Mouse (Mus musculus): ENCODE data around the gene Wdr90. TPM values are rescaled to one million over a fixed set of nuclear protein-coding genes. Genes with fewer than 3 reads are reported as not detected.

Gene Wdr90
- polyA plus RNA-seq, 2 experiments: 7.5 to 18.1 TPM

DNA sequence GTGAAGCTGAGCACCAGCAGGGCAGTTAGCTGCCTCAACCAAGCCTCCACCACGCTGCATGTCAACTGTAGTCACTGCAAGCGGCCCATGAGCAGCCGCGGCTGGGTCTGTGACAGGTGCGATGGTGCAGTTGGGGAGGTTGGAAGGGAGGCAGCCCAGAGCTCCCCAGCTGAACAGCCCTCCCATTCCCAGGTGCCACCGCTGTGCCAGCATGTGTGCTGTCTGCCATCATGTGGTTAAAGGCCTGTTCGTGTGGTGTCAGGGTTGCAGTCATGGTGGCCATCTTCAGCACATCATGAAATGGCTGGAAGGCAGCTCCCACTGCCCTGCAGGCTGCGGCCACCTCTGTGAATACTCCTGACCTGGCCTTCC is 33.1 kb downstream of the Wdr90 start:
- H3K4me3 ChIP-seq (ENCODE audit: insufficient read depth in 1 of 2, low read depth in 2 of 2, low read length in 2 of 2): peak overlapping the region; percentile 64 to 72; a peak in 2 of 4 replicates
- no peak for ATAC-seq (ENCODE audit: insufficient read depth)
- H3K4me2 ChIP-seq (ENCODE audit: low read depth): peak overlapping the region; percentile 70
- peaks cover 14% of the 10 kb centered on the region for H3K36me3 ChIP-seq (replicated peaks; ENCODE audit: control insufficient read depth, insufficient read depth, low read depth)
- no peak overlapping the region for H3K9ac ChIP-seq (replicated peaks)
- no peaks in the 10 kb centered on the region for H3K27me3 ChIP-seq (ENCODE audit: control insufficient read depth, insufficient read depth, low read length)
- no peak for DNase-seq (ENCODE audit: low read depth in 3 of 3, low spot score in 3 of 3)
- no peak for TF ChIP-seq CTCF (IDR thresholded peaks at IDR 0.05; ENCODE audit: low read depth)
- TF ChIP-seq EP300 (IDR thresholded peaks at IDR 0.05; ENCODE audit: low read depth): no peak
- WGBS (ENCODE audit: insufficient replicate concordance): 80% methylated on average over 8 of the region's 8 CpGs
- H3K27ac ChIP-seq: no peak overlapping the region
- H3K9me3 ChIP-seq (ENCODE audit: control insufficient read depth, low read length): no peaks in the 10 kb centered on the region
- peaks cover 18 to 22% of the 10 kb centered on the region in 2 experiments for H3K4me1 ChIP-seq (replicated peaks; ENCODE audit: control insufficient read depth in 2 of 2, insufficient read depth in 2 of 2, low read length in 1 of 2)

DNA sequence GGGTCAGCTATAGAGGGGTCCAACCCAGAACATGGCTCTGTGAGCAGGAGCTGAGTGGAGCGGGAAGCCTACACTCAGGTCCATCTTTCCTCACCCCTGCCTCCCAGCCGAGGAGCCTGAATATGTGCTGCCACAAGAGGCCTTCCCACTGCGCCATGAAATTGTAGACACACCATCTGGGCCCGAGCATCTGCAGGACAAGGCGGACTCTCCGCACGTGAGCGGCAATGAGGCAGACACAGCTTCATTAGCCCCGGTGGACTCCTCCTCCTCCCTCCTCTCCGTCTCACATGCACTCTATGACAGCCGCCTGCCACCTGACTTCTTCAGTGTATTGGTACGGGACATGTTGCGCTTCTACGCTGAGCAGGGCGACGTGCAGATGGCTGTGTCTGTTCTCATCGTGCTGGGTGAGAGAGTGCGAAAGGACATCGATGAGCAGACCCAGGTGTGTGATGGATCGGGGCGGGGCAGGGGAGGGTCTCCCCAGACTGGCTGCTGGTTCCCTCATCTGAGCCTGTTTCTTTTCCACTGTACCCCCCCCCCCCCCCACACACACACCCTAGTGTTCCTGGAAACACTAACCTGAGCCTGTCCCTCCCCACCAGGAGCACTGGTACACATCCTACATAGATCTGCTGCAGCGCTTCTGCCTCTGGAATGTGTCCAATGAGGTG is 33.6 kb downstream of the Wdr90 start:
- Histone ChIP-seq H3K27ac (no peak overlapping the region), H3K4me3 (ENCODE audit: insufficient read depth in 1 of 2, low read depth in 2 of 2, low read length in 2 of 2) (no peak overlapping the region), H3K9ac (replicated peaks) (no peak overlapping the region), H3K9me3 (ENCODE audit: control insufficient read depth, low read length) (no peaks in the 10 kb centered on the region), H3K4me2 (ENCODE audit: low read depth) (no peak overlapping the region), H3K4me1 (replicated peaks; ENCODE audit: control insufficient read depth in 2 of 2, insufficient read depth in 2 of 2, low read length in 1 of 2) (peaks cover 18 to 25% of the 10 kb centered on the region in 2 experiments), H3K27me3 (ENCODE audit: control insufficient read depth, insufficient read depth, low read length) (no peaks in the 10 kb centered on the region), H3K36me3 (replicated peaks; ENCODE audit: control insufficient read depth, insufficient read depth, low read depth) (peaks cover 14% of the 10 kb centered on the region)
- DNase-seq (ENCODE audit: low read depth in 3 of 3, low spot score in 3 of 3) (no peak), ATAC-seq (ENCODE audit: insufficient read depth) (no peak)
- no peak for TF ChIP-seq CTCF (IDR thresholded peaks at IDR 0.05; ENCODE audit: low read depth)
- no peak for TF ChIP-seq EP300 (IDR thresholded peaks at IDR 0.05; ENCODE audit: low read depth)
- WGBS (ENCODE audit: insufficient replicate concordance): 84% methylated on average over 22 of the region's 22 CpGs

DNA sequence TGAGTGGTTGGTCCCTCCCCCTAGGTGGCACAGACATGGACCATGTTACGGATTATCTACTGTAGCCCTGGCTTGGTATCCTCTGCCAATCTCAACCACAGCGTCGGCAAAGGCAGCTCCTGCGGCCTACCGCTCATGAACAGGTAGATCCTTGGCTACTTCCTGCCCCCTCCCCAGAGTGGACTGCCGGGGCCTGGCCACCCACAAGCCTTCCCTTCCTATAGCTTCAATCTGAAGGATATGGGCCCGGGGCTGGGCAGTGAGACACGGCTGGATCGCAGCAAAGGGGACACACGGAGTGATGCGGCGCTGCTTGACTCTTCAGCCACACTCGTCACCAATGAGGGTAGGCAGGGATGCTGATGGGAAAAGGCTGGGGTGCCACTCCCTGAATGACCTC is 34.3 kb downstream of the Wdr90 start:
- H3K9ac ChIP-seq (replicated peaks): no peak overlapping the region
- no peak overlapping the region for H3K27ac ChIP-seq
- no peak overlapping the region for H3K4me3 ChIP-seq (ENCODE audit: insufficient read depth in 1 of 2, low read depth in 2 of 2, low read length in 2 of 2)
- DNase-seq (ENCODE audit: low read depth in 3 of 3, low spot score in 3 of 3): no peak
- peaks cover 14% of the 10 kb centered on the region for H3K36me3 ChIP-seq (replicated peaks; ENCODE audit: control insufficient read depth, insufficient read depth, low read depth)
- no peaks in the 10 kb centered on the region; the same call in 1 of the 2 replicates for H3K27me3 ChIP-seq (ENCODE audit: control insufficient read depth, insufficient read depth, low read length)
- no peak overlapping the region for H3K4me2 ChIP-seq (ENCODE audit: low read depth)
- no peak for TF ChIP-seq CTCF (IDR thresholded peaks at IDR 0.05; ENCODE audit: low read depth)
- no peak for TF ChIP-seq EP300 (IDR thresholded peaks at IDR 0.05; ENCODE audit: low read depth)
- H3K9me3 ChIP-seq (ENCODE audit: control insufficient read depth, low read length): no peaks in the 10 kb centered on the region
- 87% methylated on average over 13 of the region's 13 CpGs for WGBS (ENCODE audit: insufficient replicate concordance)
- H3K4me1 ChIP-seq (replicated peaks; ENCODE audit: control insufficient read depth in 2 of 2, insufficient read depth in 2 of 2, low read length in 1 of 2): peaks cover 18 to 25% of the 10 kb centered on the region in 2 experiments
- no peak for ATAC-seq (ENCODE audit: insufficient read depth)

DNA sequence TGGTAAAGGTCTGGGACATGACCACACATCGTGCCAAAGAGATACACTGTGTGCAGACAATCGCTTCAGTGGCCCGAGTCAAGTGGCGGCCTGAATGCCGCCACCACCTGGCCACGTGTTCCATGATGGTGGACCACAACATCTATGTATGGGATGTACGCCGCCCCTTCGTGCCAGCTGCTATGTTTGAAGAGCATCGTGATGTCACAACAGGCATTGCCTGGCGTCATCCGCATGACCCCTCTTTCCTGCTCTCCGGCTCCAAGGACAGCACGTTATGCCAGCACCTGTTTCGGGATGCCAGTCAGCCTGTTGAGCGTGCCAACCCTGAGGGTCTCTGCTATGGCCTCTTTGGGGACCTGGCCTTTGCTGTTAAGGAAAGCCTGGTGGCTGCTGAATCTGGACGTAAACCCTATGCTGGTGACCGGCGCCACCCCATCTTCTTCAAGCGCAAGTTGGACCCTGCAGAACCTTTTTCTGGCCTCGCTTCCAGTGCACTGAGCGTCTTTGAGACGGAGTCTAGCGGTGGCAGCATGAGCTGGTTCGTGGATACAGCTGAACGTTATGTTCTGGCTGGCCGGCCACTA is 35.2 kb downstream of the Wdr90 start:
- Histone ChIP-seq H3K9ac (replicated peaks) (no peak overlapping the region), H3K4me1 (replicated peaks; ENCODE audit: control insufficient read depth in 2 of 2, insufficient read depth in 2 of 2, low read length in 1 of 2) (peaks cover 11 to 17% of the 10 kb centered on the region in 2 experiments; a peak in 3 of 4 replicates), H3K36me3 (replicated peaks; ENCODE audit: control insufficient read depth, insufficient read depth, low read depth) (peaks cover 9% of the 10 kb centered on the region), H3K27me3 (ENCODE audit: control insufficient read depth, insufficient read depth, low read length) (no peaks in the 10 kb centered on the region; the same call in 1 of the 2 replicates), H3K4me2 (ENCODE audit: low read depth) (no peak overlapping the region), H3K27ac (no peak overlapping the region), H3K9me3 (ENCODE audit: control insufficient read depth, low read length) (no peaks in the 10 kb centered on the region), H3K4me3 (ENCODE audit: insufficient read depth in 1 of 2, low read depth in 2 of 2, low read length in 2 of 2) (no peak overlapping the region)
- ATAC-seq (ENCODE audit: insufficient read depth) (no peak), DNase-seq (ENCODE audit: low read depth in 3 of 3, low spot score in 3 of 3) (no peak)
- TF ChIP-seq EP300 (IDR thresholded peaks at IDR 0.05; ENCODE audit: low read depth) (no peak), CTCF (IDR thresholded peaks at IDR 0.05; ENCODE audit: low read depth) (no peak)
- 87% methylated on average over 27 of the region's 27 CpGs for WGBS (ENCODE audit: insufficient replicate concordance)

DNA sequence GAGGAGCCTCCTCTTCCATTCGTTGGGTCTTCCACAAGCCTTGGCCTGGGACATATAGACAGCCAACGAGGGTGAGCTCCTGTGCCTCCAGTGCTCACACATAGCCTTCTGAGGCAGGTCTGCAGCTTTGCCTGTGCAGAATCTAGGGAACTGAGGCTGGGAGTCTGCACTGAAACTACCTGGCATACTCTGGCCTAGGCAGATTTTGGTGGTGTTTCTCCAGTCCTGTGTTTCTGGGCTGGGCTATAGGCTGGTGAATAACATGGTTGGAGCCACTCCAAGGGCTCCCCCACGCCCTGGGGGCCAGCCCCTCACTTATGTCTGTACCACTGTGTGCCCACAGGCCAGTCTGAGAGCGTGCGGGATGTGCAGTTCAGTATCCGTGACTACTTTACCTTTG is 36.0 kb downstream of the Wdr90 start:
- no peak for ATAC-seq (ENCODE audit: insufficient read depth)
- H3K9me3 ChIP-seq (ENCODE audit: control insufficient read depth, low read length): no peaks in the 10 kb centered on the region
- H3K4me1 ChIP-seq (replicated peaks; ENCODE audit: control insufficient read depth in 2 of 2, insufficient read depth in 2 of 2, low read length in 1 of 2): peaks cover 11 to 17% of the 10 kb centered on the region in 2 experiments; a peak in 3 of 4 replicates
- no peak overlapping the region for H3K9ac ChIP-seq (replicated peaks)
- DNase-seq (ENCODE audit: low read depth in 3 of 3, low spot score in 3 of 3): no peak
- no peak for TF ChIP-seq CTCF (IDR thresholded peaks at IDR 0.05; ENCODE audit: low read depth)
- TF ChIP-seq EP300 (IDR thresholded peaks at IDR 0.05; ENCODE audit: low read depth): no peak
- no peak overlapping the region for H3K4me3 ChIP-seq (ENCODE audit: insufficient read depth in 1 of 2, low read depth in 2 of 2, low read length in 2 of 2)
- peaks cover 6% of the 10 kb centered on the region for H3K27me3 ChIP-seq (ENCODE audit: control insufficient read depth, insufficient read depth, low read length)
- 78% methylated on average over 6 of the region's 6 CpGs for WGBS (ENCODE audit: insufficient replicate concordance)
- H3K27ac ChIP-seq: no peak overlapping the region
- peaks cover 3% of the 10 kb centered on the region for H3K36me3 ChIP-seq (replicated peaks; ENCODE audit: control insufficient read depth, insufficient read depth, low read depth)
- peak overlapping the region; percentile 87; the same call in 1 of the 2 replicates for H3K4me2 ChIP-seq (ENCODE audit: low read depth)

Data from liver, embryonic 14.5 days (tissue).